10 mouse cellular contexts compared by ENCODE assay signal in genomic region chr12:71954180-71954935, GRCm38 (mm10).
DNase-seq lines count a peak whose midpoint lies in the region; ATAC-seq and TF ChIP-seq lines count a peak whose summit lies in the region.
"Had no signal": no experiment of that assay in that cellular context is flagged by ENCODE, and none has a peak within 500 bp of the region (broad histone marks: within the 10 kb centered on the region; RNA-seq: fewer than 3 reads in every experiment).

No protein-coding gene starts in this region.

- peaks cover 16% of the 10 kb centered on the region for H3K36me3 ChIP-seq in lung, postnatal 0 days (ENCODE audit: insufficient read depth, low read length)
- peaks cover 30% of the 10 kb centered on the region for H3K36me3 ChIP-seq in embryonic facial prominence, embryonic 14.5 days (ENCODE audit: control insufficient read depth, insufficient read depth, low read length)

- TF ChIP-seq EP300 in lung, postnatal 0 days (IDR thresholded peaks at IDR 0.05), result no peak

- peak; percentile 54; the same call in 1 of the 2 replicates for ATAC-seq in lung, postnatal 0 days
- ATAC-seq in embryonic facial prominence, embryonic 14.5 days (ENCODE audit: low read depth), result peak; percentile 51; the same call in 1 of the 2 replicates
- no peak for ATAC-seq in monocyte, adult 5-6 weeks (replicated peaks; ENCODE audit: insufficient number of reproducible peaks, low FRiP score, low TSS enrichment, poor library complexity, severe bottlenecking)

- no peak overlapping the region for H3K9ac ChIP-seq in lung, postnatal 0 days (replicated peaks; ENCODE audit: low read depth)
- no peak overlapping the region for H3K9ac ChIP-seq in embryonic facial prominence, embryonic 14.5 days (ENCODE audit: low read depth, low read length)
- H3K9ac ChIP-seq: embryonic facial prominence, embryonic 12.5 days had no signal

- TF ChIP-seq CTCF in lung, postnatal 0 days (IDR thresholded peaks at IDR 0.05), result no peak
- no peak for TF ChIP-seq CTCF in lung, adult 2 months (IDR thresholded peaks at IDR 0.05; ENCODE audit: insufficient read depth, low read length)

- DNase-seq in gastrocnemius, postnatal 25 days, result peak; percentile 46
- DNase-seq in gastrocnemius, postnatal 4 days (ENCODE audit: low spot score in 2 of 2), result no peak
- DNase-seq in lung, postnatal 0 days (ENCODE audit: low spot score), result peak; percentile 68
- no peak for DNase-seq in lung, adult 2 months
- DNase-seq in embryonic facial prominence, embryonic 14.5 days (ENCODE audit: low spot score), result peak; percentile 88
- peak; percentile 39 to 62 for DNase-seq in left cerebral cortex, adult 9 months (ENCODE audit: low spot score in 2 of 2)
- no peak for DNase-seq in gastrocnemius, adult 8-10 months (ENCODE audit: low spot score in 2 of 2)
- DNase-seq: heart, postnatal 14 days had no signal

- no peaks in the 10 kb centered on the region for H3K4me1 ChIP-seq in lung, postnatal 0 days (ENCODE audit: insufficient read depth, low read depth, low read length)
- peaks cover 2% of the 10 kb centered on the region for H3K4me1 ChIP-seq in lung, adult 2 months (ENCODE audit: control insufficient read depth, insufficient read depth, low read length)
- H3K4me1 ChIP-seq in embryonic facial prominence, embryonic 14.5 days (ENCODE audit: control insufficient read depth, insufficient read depth, low read length), result peaks cover 22% of the 10 kb centered on the region; the same call in 1 of the 2 replicates
- H3K4me1 ChIP-seq: embryonic facial prominence, embryonic 12.5 days had no signal

- H3K9me3 ChIP-seq in lung, postnatal 0 days (ENCODE audit: low read length), result no peaks in the 10 kb centered on the region
- H3K9me3 ChIP-seq in embryonic facial prominence, embryonic 14.5 days (ENCODE audit: control insufficient read depth, low read length), result no peaks in the 10 kb centered on the region
- H3K9me3 ChIP-seq: embryonic facial prominence, embryonic 12.5 days had no signal

- H3K4me3 ChIP-seq in lung, postnatal 0 days (ENCODE audit: low read depth, low read length), result no peak overlapping the region
- H3K4me3 ChIP-seq in lung, adult 2 months (replicated peaks; ENCODE audit: extremely low read depth, low read depth, low read length), result no peak overlapping the region
- no peak overlapping the region for H3K4me3 ChIP-seq in embryonic facial prominence, embryonic 14.5 days (ENCODE audit: low read depth, low read length)
- H3K4me3 ChIP-seq: embryonic facial prominence, embryonic 12.5 days had no signal

- H3K27me3 ChIP-seq in lung, postnatal 0 days (replicated peaks; ENCODE audit: insufficient read depth, low read length), result no peaks in the 10 kb centered on the region
- H3K27me3 ChIP-seq in embryonic facial prominence, embryonic 14.5 days (replicated peaks; ENCODE audit: control insufficient read depth, insufficient read depth, low read length), result no peaks in the 10 kb centered on the region
- H3K27me3 ChIP-seq: embryonic facial prominence, embryonic 12.5 days had no signal

- no peak overlapping the region for H3K27ac ChIP-seq in lung, postnatal 0 days (ENCODE audit: low read length)
- peak overlapping the region; percentile 61; the same call in 1 of the 2 replicates for H3K27ac ChIP-seq in embryonic facial prominence, embryonic 14.5 days (replicated peaks; ENCODE audit: low read depth, low read length)
- H3K27ac ChIP-seq: embryonic facial prominence, embryonic 12.5 days had no signal

- 40% methylated on average over 5 of the region's 5 CpGs for WGBS in lung, postnatal 0 days
- 33% methylated on average over 5 of the region's 5 CpGs for WGBS in lung, adult 2 months
- 55% methylated on average over 5 of the region's 5 CpGs for WGBS in embryonic facial prominence, embryonic 14.5 days

- TF ChIP-seq POLR2A in lung, adult 2 months (IDR thresholded peaks at IDR 0.05; ENCODE audit: borderline replicate concordance, extremely low read depth, low read depth, low read length), result no peak

- no peak overlapping the region for H3K4me2 ChIP-seq in lung, postnatal 0 days (replicated peaks; ENCODE audit: low read depth, low read length)
- H3K4me2 ChIP-seq in embryonic facial prominence, embryonic 14.5 days (ENCODE audit: low read depth, low read length), result no peak overlapping the region
- H3K4me2 ChIP-seq: embryonic facial prominence, embryonic 12.5 days had no signal

Comparison
In these comparisons a context has a peak if more than half of its experiments do, and no peak if none do; other contexts are left out.
1. DNase-seq: peak in gastrocnemius, postnatal 25 days (single experiment), lung, postnatal 0 days (single experiment), embryonic facial prominence, embryonic 14.5 days (single experiment) and left cerebral cortex, adult 9 months (2 of 2); none in gastrocnemius, postnatal 4 days (0 of 2), lung, adult 2 months (single experiment) and gastrocnemius, adult 8-10 months (0 of 2).